Mouse (Mus musculus): Measurements from ENCODE around the gene Med21. TPM values are rescaled to one million over a fixed set of nuclear protein-coding genes. Genes with fewer than 3 reads are reported as not detected.
A peak's percentile ranks its signal among the peaks of the same experiment; 100 is the strongest.

Gene Med21
- total RNA-seq, 2 experiments from 2014 or later, result 55.9 to 59.4 TPM

DNA sequence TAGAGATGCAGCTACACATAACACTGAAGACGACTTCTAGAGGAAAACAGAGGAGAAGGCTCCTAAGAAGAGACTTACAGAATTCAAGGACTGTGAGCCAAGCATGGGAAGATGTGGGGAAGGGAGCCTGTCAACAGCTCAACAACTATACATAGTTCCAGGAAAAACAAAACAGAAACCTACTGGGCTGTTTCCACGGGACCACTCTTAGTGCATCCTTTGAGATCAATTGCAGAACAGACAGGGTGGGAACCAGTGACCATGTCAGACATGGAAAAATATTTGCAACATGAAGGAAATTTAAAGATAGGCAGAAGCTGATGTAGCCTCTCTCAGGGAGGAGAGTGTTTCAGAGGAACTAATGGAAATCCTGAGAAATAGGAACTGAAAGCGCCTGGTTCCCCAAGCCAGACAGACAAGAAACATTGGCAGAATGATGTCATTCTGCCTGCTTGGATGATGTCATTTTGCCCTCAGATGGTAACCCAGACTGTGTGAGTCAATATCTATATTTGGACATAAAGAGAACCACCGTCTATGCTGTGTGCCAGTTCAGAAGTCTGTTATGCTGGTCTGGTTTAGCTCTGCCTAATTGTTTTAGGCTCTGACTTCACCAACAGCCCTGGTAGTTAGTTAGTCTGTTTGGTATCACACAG lies 32.7 kb downstream of the Med21 start:
- no peak for ATAC-seq (replicated peaks; ENCODE audit: low FRiP score, poor library complexity, severe bottlenecking)

DNA sequence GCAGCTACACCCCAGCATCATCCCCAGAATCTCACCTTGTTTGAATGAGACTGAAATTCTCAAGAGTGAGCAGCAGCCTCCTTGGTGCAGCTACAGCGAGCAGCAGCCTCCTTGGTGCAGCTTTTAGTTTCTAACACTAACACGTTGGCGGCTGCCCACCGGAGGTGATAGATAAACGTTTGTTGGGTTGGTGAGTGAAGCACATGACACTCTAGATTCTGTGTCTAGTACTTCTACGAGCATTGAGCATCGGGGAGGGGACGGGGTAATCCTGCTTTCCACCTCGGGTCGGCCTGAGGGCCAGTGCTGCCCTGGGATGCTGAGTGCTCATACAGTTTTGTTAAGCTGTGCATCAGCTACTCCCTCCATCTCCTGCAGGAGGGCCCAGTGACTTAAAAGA lies 34.6 kb downstream of the Med21 start:
- no peak for ATAC-seq (replicated peaks; ENCODE audit: low FRiP score, poor library complexity, severe bottlenecking)

DNA sequence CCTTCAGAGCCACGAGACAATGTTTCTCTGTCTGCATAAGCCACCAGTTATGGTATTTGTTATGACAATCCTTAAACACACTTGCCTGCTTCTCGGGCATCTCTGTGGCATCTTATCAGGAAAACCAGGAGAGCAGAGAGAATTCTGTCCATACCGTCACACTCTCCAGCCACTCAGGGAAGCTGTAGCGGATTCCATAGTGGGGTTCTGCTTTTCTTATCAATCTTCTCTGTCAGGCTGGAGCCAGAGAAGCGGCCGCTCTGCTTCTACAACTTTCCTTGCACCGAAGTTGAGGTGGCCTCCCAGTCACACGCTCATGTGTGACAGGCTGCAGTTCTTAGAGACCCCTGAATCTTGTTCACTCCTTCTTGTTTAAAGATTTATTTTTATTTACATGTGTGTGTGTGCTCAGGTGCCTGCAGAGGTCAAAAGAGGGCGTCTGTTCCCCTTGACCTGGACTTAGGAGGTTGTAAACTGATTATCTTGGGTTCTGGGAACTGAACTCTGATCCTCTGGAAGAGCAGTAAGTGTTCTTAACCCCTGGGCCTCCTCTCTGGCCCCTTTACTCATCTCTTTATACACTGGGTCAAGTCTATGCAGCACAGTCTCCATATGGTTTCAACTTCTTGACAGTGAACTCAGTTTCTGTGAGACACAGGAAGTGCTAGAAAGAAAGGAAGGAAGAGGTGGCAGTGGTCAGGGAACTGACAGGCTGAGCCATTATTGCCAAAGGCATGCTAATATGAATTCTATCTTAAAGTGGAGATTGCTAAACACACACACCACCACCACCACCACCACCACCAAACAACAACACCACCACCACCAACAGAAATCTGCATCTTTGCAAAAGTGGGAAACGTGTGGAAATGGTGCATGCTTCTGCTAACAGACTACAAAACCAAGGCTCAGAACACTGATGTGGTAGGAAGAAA lies 36.1 kb downstream of the Med21 start:
- no peak for ATAC-seq (replicated peaks; ENCODE audit: low FRiP score, poor library complexity, severe bottlenecking)

DNA sequence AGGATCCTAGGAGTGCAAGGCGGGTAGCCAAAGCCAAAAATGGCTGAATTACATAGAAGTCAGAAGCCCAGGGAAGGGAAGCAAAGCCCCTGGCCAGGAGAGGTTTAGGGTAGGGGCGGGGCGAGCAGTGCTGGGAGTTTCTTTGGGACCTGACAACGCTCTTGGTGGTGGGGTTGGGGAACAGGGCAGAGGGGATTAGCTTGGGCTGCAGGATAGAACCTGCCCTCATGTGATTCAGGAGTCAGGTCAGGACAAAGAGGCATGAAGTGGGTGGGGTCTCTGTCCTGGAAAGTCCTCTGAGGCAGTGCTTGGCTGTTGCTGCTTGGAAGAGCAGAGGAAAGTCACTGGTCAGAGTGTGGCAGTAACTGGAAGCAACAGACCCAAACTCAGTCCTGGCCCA lies 41.5 kb downstream of the Med21 start:
- ATAC-seq (replicated peaks; ENCODE audit: low FRiP score, poor library complexity, severe bottlenecking), result no peak

DNA sequence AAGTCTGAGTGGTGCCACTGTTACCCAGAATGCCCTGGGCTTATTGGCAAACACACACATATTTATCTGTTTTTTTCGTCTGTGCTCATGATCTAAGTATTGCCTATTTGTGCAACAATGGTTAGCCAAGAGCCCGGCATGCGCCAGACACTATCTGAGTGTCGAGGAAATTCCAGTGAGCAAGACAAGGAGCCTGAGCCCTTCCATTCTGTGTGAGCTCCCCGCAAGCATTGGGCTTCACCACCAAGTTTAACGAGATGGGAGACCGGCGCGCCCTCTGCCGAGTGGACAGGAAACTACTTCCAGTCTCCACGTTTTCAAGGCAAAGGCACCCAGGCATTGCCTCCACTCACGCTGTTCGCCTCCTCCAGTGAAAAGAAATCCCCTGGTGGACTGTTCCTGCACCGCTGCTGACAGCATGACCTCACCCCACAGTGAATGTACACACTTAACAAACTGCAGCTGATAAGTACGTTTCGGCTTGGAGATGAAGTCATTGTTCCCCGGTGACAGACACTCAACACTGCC lies 43.5 kb downstream of the Med21 start:
- peak; percentile 72 for ATAC-seq (replicated peaks; ENCODE audit: low FRiP score, poor library complexity, severe bottlenecking)

DNA sequence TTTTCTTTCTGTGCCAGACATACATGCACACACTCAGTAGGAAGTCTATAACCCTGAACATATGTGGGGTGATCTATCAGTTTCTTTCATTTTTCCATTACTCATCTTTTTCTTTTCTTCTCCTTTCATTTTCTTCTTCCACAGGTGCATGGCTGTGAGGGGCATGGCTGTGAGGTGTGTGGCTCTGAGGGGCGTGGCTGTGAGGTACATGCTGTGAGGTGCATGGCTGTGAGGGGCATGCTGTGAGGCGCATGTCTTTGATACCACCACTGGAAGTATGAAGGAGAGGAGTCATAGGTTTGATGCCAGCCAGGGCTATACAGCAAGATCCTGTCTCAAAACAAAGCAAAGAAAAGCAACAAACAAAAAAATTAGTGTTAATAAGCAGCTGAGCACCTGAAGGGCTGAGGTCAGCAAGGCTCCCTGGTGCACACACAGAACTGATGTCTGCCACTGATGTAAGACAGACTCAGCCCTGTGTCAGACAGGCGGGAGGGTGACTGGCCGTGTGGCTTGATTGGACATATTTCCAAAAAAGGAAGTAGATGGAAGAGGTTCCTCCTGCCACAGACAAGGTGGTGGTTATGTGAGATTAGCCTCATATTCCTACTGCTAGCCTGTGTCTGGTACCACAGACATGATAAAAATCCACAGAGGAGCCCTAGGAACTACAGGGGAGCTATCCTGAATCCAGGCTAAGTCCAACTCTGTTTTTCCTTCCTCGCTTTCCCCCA lies 44.3 kb downstream of the Med21 start:
- ATAC-seq (replicated peaks; ENCODE audit: low FRiP score, poor library complexity, severe bottlenecking), result no peak

DNA sequence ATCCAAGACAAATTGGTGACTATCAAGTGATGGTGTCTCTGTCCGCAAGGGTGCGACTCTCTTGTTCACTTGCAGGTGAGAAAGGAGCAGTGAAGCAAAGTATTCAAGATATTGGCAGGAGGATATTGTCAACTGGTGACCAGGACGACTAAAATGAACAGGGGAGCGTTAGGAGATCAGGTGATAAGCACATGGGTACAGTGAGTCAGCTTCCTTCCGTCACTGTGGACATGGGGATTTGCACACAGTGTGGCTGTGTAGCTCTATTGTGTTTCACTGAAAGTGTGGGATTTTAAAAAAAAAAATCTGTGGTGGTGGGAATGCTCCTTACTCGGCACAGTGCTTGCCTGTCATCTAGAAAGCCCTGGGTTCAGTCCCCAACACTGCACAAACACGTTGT lies 45.7 kb downstream of the Med21 start:
- ATAC-seq (replicated peaks; ENCODE audit: low FRiP score, poor library complexity, severe bottlenecking), result no peak

DNA sequence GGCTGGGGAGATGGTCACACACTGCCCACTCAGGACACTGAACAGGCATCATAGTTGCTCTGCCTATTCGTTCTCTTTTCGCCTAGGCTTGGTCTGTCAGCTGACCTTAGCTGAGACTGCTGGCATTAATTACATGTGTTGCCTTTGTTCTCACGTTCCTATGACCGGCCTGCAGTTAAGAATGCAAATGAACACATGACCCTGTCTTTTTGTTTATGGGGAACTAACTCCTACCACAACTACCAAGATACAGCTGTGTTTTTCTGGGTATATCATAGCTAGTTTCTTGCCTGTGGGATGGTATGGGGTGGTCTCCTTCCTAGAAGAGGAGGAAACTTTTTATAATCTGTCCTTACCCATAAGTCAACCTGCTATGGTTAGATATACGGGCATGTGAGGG lies 46.5 kb downstream of the Med21 start:
- no peak for ATAC-seq (replicated peaks; ENCODE audit: low FRiP score, poor library complexity, severe bottlenecking)

DNA sequence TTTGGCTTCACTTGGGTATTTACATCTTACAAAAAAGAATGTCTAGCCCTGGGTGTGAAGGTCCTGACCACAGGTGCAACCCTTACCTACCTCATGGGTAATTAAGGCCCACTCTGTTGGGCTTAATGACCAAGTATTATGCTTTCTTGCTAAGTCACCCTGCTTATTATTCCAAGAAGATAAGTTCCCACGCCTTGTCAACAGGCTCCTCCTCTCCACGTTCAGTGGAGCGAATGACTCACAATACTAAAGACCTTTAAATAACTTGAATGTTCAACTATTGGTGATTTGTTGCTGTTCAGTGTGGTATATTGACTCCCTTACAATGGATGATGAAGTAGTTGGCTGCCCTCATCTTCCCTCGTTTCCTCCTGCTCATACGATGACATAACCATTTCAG lies 55.4 kb downstream of the Med21 start:
- ATAC-seq (replicated peaks; ENCODE audit: low FRiP score, poor library complexity, severe bottlenecking), result no peak

DNA sequence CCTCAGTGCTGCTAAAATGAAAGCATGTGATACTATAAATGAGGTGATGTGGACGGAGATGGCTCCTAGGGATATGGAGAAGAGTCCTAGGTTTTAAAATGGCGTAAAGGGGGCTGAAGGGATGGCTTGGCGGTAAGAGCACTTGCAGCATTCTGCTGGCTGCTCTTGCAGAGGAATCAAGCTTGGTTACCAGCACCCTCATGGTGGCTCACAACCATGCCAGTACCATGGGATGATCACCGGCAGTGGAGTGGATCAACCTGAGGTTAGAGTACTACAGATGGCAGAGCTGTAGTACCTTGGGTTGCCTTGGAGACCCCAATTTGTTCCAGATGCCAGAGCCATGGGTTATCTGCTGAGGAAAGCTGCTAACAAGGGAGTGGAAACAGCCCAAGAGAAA lies 56.0 kb downstream of the Med21 start:
- ATAC-seq (replicated peaks; ENCODE audit: low FRiP score, poor library complexity, severe bottlenecking), result no peak

Other genes with a start within 250 kb of the Med21 start
- 1.9 and 8.6 TPM in 2 replicates for gene Itpr2, start 140.3 kb upstream of the Med21 start, total RNA-seq (2015; ENCODE audit: low replicate concordance)
- 8.1 and 8.4 TPM in 2 replicates for gene Itpr2, start 140.3 kb upstream of the Med21 start, total RNA-seq (2017; ENCODE audit: low replicate concordance)
- gene Fgfr1op2, start 65.3 kb upstream of the Med21 start, total RNA-seq (2015; ENCODE audit: low replicate concordance), result 137 and 183 TPM in 2 replicates
- 193 and 249 TPM in 2 replicates for gene Fgfr1op2, start 65.3 kb upstream of the Med21 start, total RNA-seq (2017; ENCODE audit: low replicate concordance)
- gene Ints13, start 64.7 kb upstream of the Med21 start, total RNA-seq (2015; ENCODE audit: low replicate concordance), result 82.4 and 93.6 TPM in 2 replicates
- gene Ints13, start 64.7 kb upstream of the Med21 start, total RNA-seq (2017; ENCODE audit: low replicate concordance), result 130 and 134 TPM in 2 replicates
- gene Tm7sf3, start 277 bp downstream of the Med21 start, total RNA-seq (2015; ENCODE audit: low replicate concordance), result 18.6 and 27.8 TPM in 2 replicates
- gene Tm7sf3, start 277 bp downstream of the Med21 start, total RNA-seq (2017; ENCODE audit: low replicate concordance), result 33.0 TPM in 2 replicates
- 0.58 and 1.0 TPM in 2 replicates for gene Stk38l, start 82.4 kb downstream of the Med21 start, total RNA-seq (2015; ENCODE audit: low replicate concordance)
- gene Stk38l, start 82.4 kb downstream of the Med21 start, total RNA-seq (2017; ENCODE audit: low replicate concordance), result 1.4 and 6.8 TPM in 2 replicates
- not detected in 2 replicates for gene Arntl2, start 153.5 kb downstream of the Med21 start, total RNA-seq (2015; ENCODE audit: low replicate concordance)
- gene Arntl2, start 153.5 kb downstream of the Med21 start, total RNA-seq (2017; ENCODE audit: low replicate concordance), result not detected in 2 replicates
- gene Smco2, start 207.6 kb downstream of the Med21 start, total RNA-seq (2015; ENCODE audit: low replicate concordance), result not detected in 2 replicates
- not detected in 2 replicates for gene Smco2, start 207.6 kb downstream of the Med21 start, total RNA-seq (2017; ENCODE audit: low replicate concordance)
- 24.4 TPM in 1 of 2 replicates, not detected in the other for gene Ppfibp1, start 245.9 kb downstream of the Med21 start, total RNA-seq (2015; ENCODE audit: low replicate concordance)
- 1.8 and 4.2 TPM in 2 replicates for gene Ppfibp1, start 245.9 kb downstream of the Med21 start, total RNA-seq (2017; ENCODE audit: low replicate concordance)

All from erythroblast, adult 5-6 weeks (primary cell).